Mouse (Mus musculus) G1E (cell line): ENCODE results near the gene Pam.

Source experiments
- CTCF ChIP-seq: IDR thresholded peaks from 2 replicates; pipeline ENCODE4 v1.5.1; 2012; ENCODE audit warnings: low read depth, low read length, inconsistent platforms, mixed read lengths
- GATA1 ChIP-seq: IDR thresholded peaks from 2 replicates; pipeline ENCODE4 v1.6.1; 2012; ENCODE audit warnings: borderline replicate concordance, low read length, inconsistent platforms, mixed read lengths
- POLR2AphosphoS5 ChIP-seq: IDR thresholded peaks from 2 replicates; pipeline ENCODE4 v1.6.1; 2012; ENCODE audit warnings: low read depth, low read length, inconsistent platforms; ENCODE audit not compliant: insufficient replicate concordance
- TAL1 ChIP-seq: conservative IDR thresholded peaks from 2 replicates; pipeline ENCODE4 v1.6.1; 2012; ENCODE audit warnings: low read depth, low read length, inconsistent platforms, mixed read lengths

- TF ChIP-seq CTCF = no peak
- no peak for TF ChIP-seq POLR2AphosphoS5
- TF ChIP-seq TAL1 = no peak
- no peak for TF ChIP-seq GATA1
Measured at GRCm38 (mm10) chr1:98126268-98126667, 30.8 kb upstream of the Pam start.
